Mouse (Mus musculus): ENCODE results near the gene Xrcc6. TPM values are rescaled to one million over a fixed set of nuclear protein-coding genes. Genes with fewer than 3 reads are reported as not detected.

Gene Xrcc6
- polyA plus RNA-seq, 1 experiment: 98.6 TPM

DNA sequence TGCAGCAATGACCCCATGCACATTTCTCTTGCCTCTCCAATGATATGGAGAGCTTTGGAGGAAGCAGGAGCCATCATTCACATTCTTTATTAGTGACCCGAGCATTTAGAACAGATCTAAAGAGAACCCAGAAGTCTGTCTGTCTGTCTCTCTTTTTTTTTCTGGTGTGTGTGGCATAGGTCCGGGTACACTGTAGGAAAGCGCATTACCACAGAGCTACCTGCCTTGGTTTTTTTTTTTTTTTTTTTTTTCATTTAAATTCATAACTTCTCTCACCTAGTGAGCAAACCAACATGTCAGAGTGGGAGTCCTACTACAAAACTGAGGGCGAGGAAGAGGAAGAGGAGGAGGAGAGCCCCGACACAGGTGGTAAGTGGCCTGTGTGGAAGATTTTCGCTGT is 29.2 kb downstream of the Xrcc6 start:
- TF ChIP-seq EP300 (IDR thresholded peaks at IDR 0.05; ENCODE audit: insufficient read depth, low read depth, low read length): no peak
- TF ChIP-seq POLR2A (IDR thresholded peaks at IDR 0.05; ENCODE audit: insufficient read depth, low read length): no peak
- no peak for TF ChIP-seq CTCF (IDR thresholded peaks at IDR 0.05; ENCODE audit: low read depth, low read length)
- H3K27ac ChIP-seq (ENCODE audit: insufficient read depth, low read length): no peak overlapping the region

DNA sequence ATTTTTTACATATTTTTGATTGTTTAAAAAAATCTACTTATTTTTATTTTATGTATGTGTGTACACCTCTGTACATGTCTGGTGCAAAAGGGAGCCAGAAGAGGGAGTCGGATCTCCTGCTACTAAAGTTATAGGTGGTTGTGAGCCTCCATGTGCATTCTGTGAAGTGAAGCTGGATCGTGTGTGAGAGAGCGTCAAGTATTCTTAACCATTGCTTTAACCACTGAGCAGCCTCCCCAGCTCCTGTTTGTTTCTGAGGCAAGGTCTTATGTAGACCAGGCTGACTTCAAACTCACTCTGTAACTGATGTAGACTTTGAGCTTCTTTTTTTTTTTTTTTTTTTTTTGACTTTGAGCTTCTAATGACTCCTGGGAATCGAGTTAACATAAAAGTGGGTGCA is 29.8 kb downstream of the Xrcc6 start:
- no peak overlapping the region for H3K4me3 ChIP-seq (ENCODE audit: low read depth, low read length)
- H3K9ac ChIP-seq (ENCODE audit: low read depth, poor library complexity, severe bottlenecking): no peak overlapping the region; the same call in 1 of the 2 replicates
- TF ChIP-seq CTCF (IDR thresholded peaks at IDR 0.05; ENCODE audit: low read depth, low read length): no peak
- no peak for TF ChIP-seq EP300 (IDR thresholded peaks at IDR 0.05; ENCODE audit: insufficient read depth, low read depth, low read length)
- no peak for TF ChIP-seq POLR2A (IDR thresholded peaks at IDR 0.05; ENCODE audit: insufficient read depth, low read length)

More for the DNA sequence above, 29.2 kb downstream of the Xrcc6 start:
- H3K27me3 ChIP-seq (ENCODE audit: control insufficient read depth, insufficient read depth, low read length, poor library complexity, severe bottlenecking): no peaks in the 10 kb centered on the region
- no peaks in the 10 kb centered on the region for H3K4me1 ChIP-seq (ENCODE audit: control insufficient read depth, insufficient read depth, low read length)
- H3K9me3 ChIP-seq (replicated peaks; ENCODE audit: control insufficient read depth, insufficient read depth, low read length, poor library complexity, severe bottlenecking): no peaks in the 10 kb centered on the region
- H3K36me3 ChIP-seq (ENCODE audit: control insufficient read depth, insufficient read depth, low read length, poor library complexity, severe bottlenecking): peaks cover 13% of the 10 kb centered on the region
- peak overlapping the region; percentile 14 for H3K9ac ChIP-seq (ENCODE audit: low read depth, poor library complexity, severe bottlenecking)
- peak overlapping the region; percentile 81 for H3K4me3 ChIP-seq (ENCODE audit: low read depth, low read length)

DNA sequence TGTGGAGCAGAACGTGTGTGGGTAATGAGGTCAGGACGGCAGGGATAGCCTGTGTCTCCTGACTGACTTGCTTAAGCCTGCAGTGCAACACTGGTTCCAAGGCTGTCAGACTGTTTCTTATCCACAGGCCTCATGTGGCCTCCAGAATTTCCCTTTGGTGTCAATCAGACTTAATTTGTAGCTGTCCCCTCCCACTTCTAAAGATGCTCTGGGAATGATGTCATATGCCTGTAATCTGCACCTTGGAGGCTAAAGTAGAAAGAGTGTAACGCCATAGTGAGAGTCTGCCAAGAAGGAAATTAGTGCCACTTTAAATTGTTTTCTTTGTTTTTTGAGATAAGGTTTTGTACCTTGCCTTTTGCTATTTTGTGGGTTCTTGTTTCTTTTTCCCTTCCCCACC is 31.7 kb downstream of the Xrcc6 start:
- Histone ChIP-seq H3K4me1 (ENCODE audit: control insufficient read depth, insufficient read depth, low read length) (no peaks in the 10 kb centered on the region), H3K9ac (ENCODE audit: low read depth, poor library complexity, severe bottlenecking) (no peak overlapping the region), H3K36me3 (ENCODE audit: control insufficient read depth, insufficient read depth, low read length, poor library complexity, severe bottlenecking) (peaks cover 26% of the 10 kb centered on the region), H3K27ac (ENCODE audit: insufficient read depth, low read length) (no peak overlapping the region), H3K27me3 (ENCODE audit: control insufficient read depth, insufficient read depth, low read length, poor library complexity, severe bottlenecking) (no peaks in the 10 kb centered on the region), H3K4me3 (ENCODE audit: low read depth, low read length) (no peak overlapping the region), H3K9me3 (replicated peaks; ENCODE audit: control insufficient read depth, insufficient read depth, low read length, poor library complexity, severe bottlenecking) (no peaks in the 10 kb centered on the region)
- no peak for TF ChIP-seq CTCF (IDR thresholded peaks at IDR 0.05; ENCODE audit: low read depth, low read length)
- TF ChIP-seq EP300 (IDR thresholded peaks at IDR 0.05; ENCODE audit: insufficient read depth, low read depth, low read length): no peak
- no peak for TF ChIP-seq POLR2A (IDR thresholded peaks at IDR 0.05; ENCODE audit: insufficient read depth, low read length)

More for the DNA sequence above, 29.8 kb downstream of the Xrcc6 start:
- Histone ChIP-seq H3K9me3 (replicated peaks; ENCODE audit: control insufficient read depth, insufficient read depth, low read length, poor library complexity, severe bottlenecking) (no peaks in the 10 kb centered on the region), H3K36me3 (ENCODE audit: control insufficient read depth, insufficient read depth, low read length, poor library complexity, severe bottlenecking) (peaks cover 18% of the 10 kb centered on the region), H3K4me1 (ENCODE audit: control insufficient read depth, insufficient read depth, low read length) (no peaks in the 10 kb centered on the region), H3K27ac (ENCODE audit: insufficient read depth, low read length) (no peak overlapping the region), H3K27me3 (ENCODE audit: control insufficient read depth, insufficient read depth, low read length, poor library complexity, severe bottlenecking) (no peaks in the 10 kb centered on the region)

DNA sequence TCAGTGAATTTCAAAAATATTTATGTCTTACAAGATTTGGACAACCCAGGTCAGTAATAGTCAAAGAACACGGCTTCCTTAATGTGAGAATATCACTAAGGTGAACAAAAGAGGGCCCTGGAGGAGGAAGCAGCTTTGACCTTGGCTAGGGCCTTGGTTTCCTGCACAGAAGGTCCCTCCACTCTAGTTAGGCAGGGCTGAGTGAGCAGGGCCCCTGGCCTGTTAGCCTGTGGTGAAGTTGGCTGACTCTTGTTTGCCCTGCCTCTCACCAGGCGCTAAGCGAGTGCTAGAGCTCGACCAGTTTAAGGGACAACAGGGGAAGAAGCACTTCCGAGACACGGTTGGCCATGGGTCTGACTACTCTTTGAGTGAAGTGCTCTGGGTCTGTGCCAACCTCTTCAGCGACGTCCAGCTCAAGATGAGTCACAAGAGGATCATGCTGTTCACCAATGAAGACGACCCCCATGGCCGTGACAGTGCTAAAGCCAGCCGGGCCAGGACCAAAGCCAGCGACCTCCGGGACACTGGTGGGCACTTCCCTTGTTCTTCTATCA is 35.0 kb downstream of the Xrcc6 start:
- Histone ChIP-seq H3K4me1 (ENCODE audit: control insufficient read depth, insufficient read depth, low read length) (no peaks in the 10 kb centered on the region), H3K27ac (ENCODE audit: insufficient read depth, low read length) (no peak overlapping the region), H3K36me3 (ENCODE audit: control insufficient read depth, insufficient read depth, low read length, poor library complexity, severe bottlenecking) (peaks cover 43% of the 10 kb centered on the region), H3K4me3 (ENCODE audit: low read depth, low read length) (no peak overlapping the region), H3K27me3 (ENCODE audit: control insufficient read depth, insufficient read depth, low read length, poor library complexity, severe bottlenecking) (no peaks in the 10 kb centered on the region), H3K9ac (ENCODE audit: low read depth, poor library complexity, severe bottlenecking) (no peak overlapping the region), H3K9me3 (replicated peaks; ENCODE audit: control insufficient read depth, insufficient read depth, low read length, poor library complexity, severe bottlenecking) (no peaks in the 10 kb centered on the region)
- no peak for TF ChIP-seq POLR2A (IDR thresholded peaks at IDR 0.05; ENCODE audit: insufficient read depth, low read length)
- TF ChIP-seq EP300 (IDR thresholded peaks at IDR 0.05; ENCODE audit: insufficient read depth, low read depth, low read length): no peak
- TF ChIP-seq CTCF (IDR thresholded peaks at IDR 0.05; ENCODE audit: low read depth, low read length): no peak

DNA sequence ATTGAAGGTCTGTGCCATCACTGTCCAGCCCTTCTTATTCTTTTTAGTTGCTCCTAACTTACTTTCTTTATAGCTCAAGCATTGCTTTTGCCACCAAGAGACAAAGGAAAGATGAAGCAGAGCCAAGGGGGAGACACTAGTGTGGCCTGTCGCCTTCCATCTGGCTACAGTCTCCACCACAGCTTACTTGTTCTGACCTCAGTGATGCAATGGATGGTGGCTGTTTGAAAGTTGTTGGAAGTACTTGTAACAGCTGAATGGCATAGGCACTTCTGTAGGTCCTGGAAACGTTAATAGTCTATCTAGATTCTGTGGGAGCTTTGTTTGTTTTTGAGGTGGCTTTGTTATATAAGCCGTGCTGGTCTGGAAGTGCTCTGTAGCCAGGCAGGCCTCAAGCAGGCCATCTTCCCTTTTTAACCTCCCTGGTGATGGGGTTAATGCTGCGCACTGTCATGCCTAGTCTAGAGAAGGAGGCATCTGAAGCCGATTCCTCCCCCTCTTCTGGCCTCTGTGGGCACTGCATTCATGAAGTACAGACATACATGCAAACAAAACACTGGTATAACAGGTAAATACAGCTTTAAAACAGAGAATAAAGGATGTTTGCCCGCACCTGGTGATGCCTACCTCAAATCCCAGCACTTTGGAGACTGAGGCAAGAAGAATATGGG is 36.5 kb downstream of the Xrcc6 start:
- peaks cover 50% of the 10 kb centered on the region for H3K36me3 ChIP-seq (ENCODE audit: control insufficient read depth, insufficient read depth, low read length, poor library complexity, severe bottlenecking)
- H3K9me3 ChIP-seq (replicated peaks; ENCODE audit: control insufficient read depth, insufficient read depth, low read length, poor library complexity, severe bottlenecking): no peaks in the 10 kb centered on the region
- no peak for TF ChIP-seq CTCF (IDR thresholded peaks at IDR 0.05; ENCODE audit: low read depth, low read length)
- TF ChIP-seq POLR2A (IDR thresholded peaks at IDR 0.05; ENCODE audit: insufficient read depth, low read length): no peak
- TF ChIP-seq EP300 (IDR thresholded peaks at IDR 0.05; ENCODE audit: insufficient read depth, low read depth, low read length): no peak
- H3K27me3 ChIP-seq (ENCODE audit: control insufficient read depth, insufficient read depth, low read length, poor library complexity, severe bottlenecking): no peaks in the 10 kb centered on the region
- no peak overlapping the region for H3K9ac ChIP-seq (ENCODE audit: low read depth, poor library complexity, severe bottlenecking)
- no peak overlapping the region for H3K27ac ChIP-seq (ENCODE audit: insufficient read depth, low read length)
- H3K4me3 ChIP-seq (ENCODE audit: low read depth, low read length): no peak overlapping the region
- H3K4me1 ChIP-seq (ENCODE audit: control insufficient read depth, insufficient read depth, low read length): no peaks in the 10 kb centered on the region

DNA sequence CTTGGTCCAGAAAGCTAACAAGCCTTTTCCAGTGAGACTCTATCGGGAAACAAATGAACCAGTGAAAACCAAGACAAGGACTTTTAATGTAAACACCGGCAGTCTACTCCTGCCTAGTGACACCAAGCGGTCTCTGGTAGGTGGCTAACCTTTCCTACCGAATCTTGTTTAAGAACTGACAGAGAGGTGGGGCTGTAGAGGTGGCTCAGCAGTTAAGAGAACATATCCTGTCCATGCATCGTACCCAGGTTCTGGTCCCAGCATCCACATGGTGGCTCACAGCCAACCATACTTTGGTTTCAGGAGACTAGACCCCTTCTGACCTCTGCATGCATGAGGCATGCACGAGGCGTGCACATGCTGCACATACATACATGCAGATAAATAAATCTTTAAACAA is 39.6 kb downstream of the Xrcc6 start:
- Histone ChIP-seq H3K9ac (ENCODE audit: low read depth, poor library complexity, severe bottlenecking) (no peak overlapping the region), H3K36me3 (ENCODE audit: control insufficient read depth, insufficient read depth, low read length, poor library complexity, severe bottlenecking) (peaks cover 65% of the 10 kb centered on the region), H3K27ac (ENCODE audit: insufficient read depth, low read length) (no peak overlapping the region), H3K9me3 (replicated peaks; ENCODE audit: control insufficient read depth, insufficient read depth, low read length, poor library complexity, severe bottlenecking) (no peaks in the 10 kb centered on the region), H3K4me1 (ENCODE audit: control insufficient read depth, insufficient read depth, low read length) (no peaks in the 10 kb centered on the region), H3K27me3 (ENCODE audit: control insufficient read depth, insufficient read depth, low read length, poor library complexity, severe bottlenecking) (no peaks in the 10 kb centered on the region), H3K4me3 (ENCODE audit: low read depth, low read length) (no peak overlapping the region)
- TF ChIP-seq EP300 (IDR thresholded peaks at IDR 0.05; ENCODE audit: insufficient read depth, low read depth, low read length) (no peak), POLR2A (IDR thresholded peaks at IDR 0.05; ENCODE audit: insufficient read depth, low read length) (no peak), CTCF (IDR thresholded peaks at IDR 0.05; ENCODE audit: low read depth, low read length) (no peak)
